Mouse (Mus musculus): Measurements from ENCODE around the gene Rnf103.

- TF ChIP-seq EP300 (IDR thresholded peaks at IDR 0.05; ENCODE audit: low read depth) (no peak), CTCF (IDR thresholded peaks at IDR 0.05; ENCODE audit: low read depth) (no peak)
These were observed 31.9 kb downstream of the Rnf103 start for GRCm38 (mm10) chr6:71525556-71525955.

Data from heart, postnatal 0 days (tissue).